Mouse (Mus musculus) embryonic facial prominence, embryonic 12.5 days (tissue): ENCODE results near the gene Nav2. TPM values are rescaled to one million over a fixed set of nuclear protein-coding genes. Genes with fewer than 3 reads are reported as not detected.

Experiments
- ATAC-seq: fragments of 200-750 bp; cut with Nextera tagmentation; 2 replicates; pipeline ENCODE4 v1.8.0; 2017; ENCODE audit not compliant: insufficient number of reproducible peaks, insufficient read depth, low FRiP score, low TSS enrichment
- H3K27ac ChIP-seq: fragments of 300-500 bp; sonication (generic); 2 replicates; pipeline ENCODE4 v1.5.1; 2016; ENCODE audit warnings: mild to moderate bottlenecking
- H3K27me3 ChIP-seq: fragments of 300-500 bp; sonication (generic); 2 replicates; pipeline ENCODE4 v1.6.1; 2016; ENCODE audit warnings: mild to moderate bottlenecking, moderate library complexity
- H3K36me3 ChIP-seq: fragments of 300-500 bp; sonication (generic); 2 replicates; pipeline ENCODE4 v1.6.1; 2016; ENCODE audit warnings: mild to moderate bottlenecking
- H3K4me1 ChIP-seq: fragments of 300-500 bp; sonication (generic); 2 replicates; pipeline ENCODE4 v1.6.1; 2016
- H3K4me2 ChIP-seq: fragments of 300-500 bp; sonication (generic); replicated peaks from 2 replicates; pipeline ENCODE4 v1.6.1; 2016; ENCODE audit warnings: mild to moderate bottlenecking, moderate library complexity
- H3K4me3 ChIP-seq: fragments of 300-500 bp; sonication (generic); 2 replicates; pipeline ENCODE4 v1.5.1; 2016; ENCODE audit warnings: mild to moderate bottlenecking
- H3K9ac ChIP-seq: fragments of 300-500 bp; sonication (generic); 2 replicates; pipeline ENCODE4 v1.6.1; 2016; ENCODE audit warnings: mild to moderate bottlenecking, moderate library complexity
- H3K9me3 ChIP-seq: fragments of 300-500 bp; sonication (generic); 2 replicates; pipeline ENCODE4 v1.6.1; 2016; ENCODE audit warnings: mild to moderate bottlenecking, moderate library complexity
- WGBS: fragments of 180-500 bp; shearing (Covaris S2); methylation state at CpG from one replicate; pipeline ENCODE4 v1.1.7; 2016; 5-methylcytosine and 5-hydroxymethylcytosine counted together
- polyA plus RNA-seq: library from polyadenylated mRNA; unstranded; fragments of >200 nt; fragmentation: Nextera tagmentation; extraction: Ambion mirVana; gene quantifications from 2 replicates; pipeline ENCODE4 v1.2.1, GENCODE M21; 2016

Nav2 gene
- polyA plus RNA-seq, 1 experiment from 2014 or later: 14.2 TPM

GRCm38 (mm10) chr7:49152297-49152696, 243.8 kb downstream of the Nav2 start:
- no peak for ATAC-seq
- WGBS: 74% methylated on average over 5 of the region's 5 CpGs
- no peak overlapping the region for H3K4me3 ChIP-seq

GRCm38 (mm10) chr7:49152713-49153112, 244.2 kb downstream of the Nav2 start:
- H3K27me3 ChIP-seq: no peaks in the 10 kb centered on the region
- H3K36me3 ChIP-seq: no peaks in the 10 kb centered on the region
- 72% methylated on average over 9 of the region's 9 CpGs for WGBS
- no peak overlapping the region for H3K27ac ChIP-seq
- H3K4me3 ChIP-seq: no peak overlapping the region
- H3K4me2 ChIP-seq: no peak overlapping the region
- H3K4me1 ChIP-seq: no peaks in the 10 kb centered on the region
- ATAC-seq: no peak
- H3K9ac ChIP-seq: no peak overlapping the region
- H3K9me3 ChIP-seq: peaks cover 4% of the 10 kb centered on the region; the same call in 1 of the 2 replicates

More at GRCm38 (mm10) chr7:49152297-49152696, 243.8 kb downstream of the Nav2 start:
- no peaks in the 10 kb centered on the region for H3K4me1 ChIP-seq
- H3K4me2 ChIP-seq: no peak overlapping the region
- H3K9me3 ChIP-seq: peaks cover 4% of the 10 kb centered on the region; the same call in 1 of the 2 replicates
- no peak overlapping the region for H3K27ac ChIP-seq
- H3K36me3 ChIP-seq: no peaks in the 10 kb centered on the region
- no peaks in the 10 kb centered on the region for H3K27me3 ChIP-seq
- no peak overlapping the region for H3K9ac ChIP-seq

GRCm38 (mm10) chr7:49158641-49159381, 250.3 kb downstream of the Nav2 start:
- WGBS: 74% methylated on average over 12 of the region's 12 CpGs
- Histone ChIP-seq H3K27ac (no peak overlapping the region), H3K36me3 (no peaks in the 10 kb centered on the region), H3K9me3 (peaks cover 4% of the 10 kb centered on the region; the same call in 1 of the 2 replicates), H3K4me1 (0 out of 2 replicates have a peak, but pooled peaks cover 3% of the 10 kb centered on the region), H3K4me2 (no peak overlapping the region), H3K9ac (no peak overlapping the region), H3K4me3 (no peak overlapping the region), H3K27me3 (no peaks in the 10 kb centered on the region)
- no peak for ATAC-seq

- peaks cover 4% of the 10 kb centered on the region; the same call in 1 of the 2 replicates for H3K9me3 ChIP-seq
- no peak overlapping the region for H3K27ac ChIP-seq
- 77% methylated on average over 18 of the region's 18 CpGs for WGBS
- H3K27me3 ChIP-seq: no peaks in the 10 kb centered on the region
- H3K36me3 ChIP-seq: no peaks in the 10 kb centered on the region
- no peak overlapping the region for H3K4me3 ChIP-seq
- no peak for ATAC-seq
- no peak overlapping the region for H3K4me2 ChIP-seq
- no peak overlapping the region for H3K9ac ChIP-seq
- H3K4me1 ChIP-seq: 0 out of 2 replicates have a peak, but pooled peaks cover 3% of the 10 kb centered on the region
These were observed 251.4 kb downstream of the Nav2 start for GRCm38 (mm10) chr7:49159646-49160555.

- H3K4me2 ChIP-seq: no peak overlapping the region
- no peaks in the 10 kb centered on the region for H3K27me3 ChIP-seq
- no peak overlapping the region for H3K27ac ChIP-seq
- H3K36me3 ChIP-seq: no peaks in the 10 kb centered on the region
- no peak for ATAC-seq
- no peaks in the 10 kb centered on the region for H3K9me3 ChIP-seq
- WGBS: 56% methylated on average over 9 of the region's 9 CpGs
- no peak overlapping the region for H3K9ac ChIP-seq
- 0 out of 2 replicates have a peak, but pooled peaks cover 3% of the 10 kb centered on the region for H3K4me1 ChIP-seq
- no peak overlapping the region for H3K4me3 ChIP-seq
These were observed 253.6 kb downstream of the Nav2 start for GRCm38 (mm10) chr7:49162079-49162478.

- no peak for ATAC-seq
- no peak overlapping the region for H3K9ac ChIP-seq
- no peak overlapping the region for H3K4me3 ChIP-seq
- no peak overlapping the region for H3K27ac ChIP-seq
- 0 out of 2 replicates have a peak, but pooled peaks cover 3% of the 10 kb centered on the region for H3K4me1 ChIP-seq
- no peak overlapping the region for H3K4me2 ChIP-seq
- H3K36me3 ChIP-seq: no peaks in the 10 kb centered on the region
- 51% methylated on average over 11 of the region's 11 CpGs for WGBS
- H3K9me3 ChIP-seq: no peaks in the 10 kb centered on the region
- H3K27me3 ChIP-seq: no peaks in the 10 kb centered on the region
These were observed 255.3 kb downstream of the Nav2 start for GRCm38 (mm10) chr7:49163789-49164188.

GRCm38 (mm10) chr7:49164868-49165267, 256.4 kb downstream of the Nav2 start:
- H3K9me3 ChIP-seq: no peaks in the 10 kb centered on the region
- no peaks in the 10 kb centered on the region for H3K27me3 ChIP-seq
- H3K36me3 ChIP-seq: no peaks in the 10 kb centered on the region
- H3K9ac ChIP-seq: no peak overlapping the region
- WGBS: 86% methylated on average over 8 of the region's 8 CpGs
- no peak overlapping the region for H3K4me2 ChIP-seq
- ATAC-seq: no peak
- H3K27ac ChIP-seq: no peak overlapping the region
- no peak overlapping the region for H3K4me3 ChIP-seq
- 0 out of 2 replicates have a peak, but pooled peaks cover 3% of the 10 kb centered on the region for H3K4me1 ChIP-seq

GRCm38 (mm10) chr7:49172926-49173325, 264.4 kb downstream of the Nav2 start:
- Histone ChIP-seq H3K4me1 (no peaks in the 10 kb centered on the region), H3K4me2 (no peak overlapping the region), H3K9ac (no peak overlapping the region), H3K36me3 (no peaks in the 10 kb centered on the region), H3K27me3 (no peaks in the 10 kb centered on the region), H3K9me3 (no peaks in the 10 kb centered on the region), H3K4me3 (no peak overlapping the region), H3K27ac (no peak overlapping the region)
- 84% methylated on average over 3 of the region's 3 CpGs for WGBS
- no peak for ATAC-seq

GRCm38 (mm10) chr7:49175784-49176409, 267.4 kb downstream of the Nav2 start:
- Histone ChIP-seq H3K4me3 (no peak overlapping the region), H3K27ac (no peak overlapping the region), H3K9ac (no peak overlapping the region), H3K27me3 (no peaks in the 10 kb centered on the region), H3K4me2 (no peak overlapping the region), H3K4me1 (no peaks in the 10 kb centered on the region), H3K36me3 (no peaks in the 10 kb centered on the region), H3K9me3 (no peaks in the 10 kb centered on the region)
- WGBS: 77% methylated on average over 9 of the region's 9 CpGs
- no peak for ATAC-seq

- no peak overlapping the region for H3K9ac ChIP-seq
- no peak overlapping the region for H3K27ac ChIP-seq
- H3K9me3 ChIP-seq: no peaks in the 10 kb centered on the region
- 89% methylated on average over 21 of the region's 21 CpGs for WGBS
- no peaks in the 10 kb centered on the region for H3K27me3 ChIP-seq
- no peak; the same call in 1 of the 2 replicates for ATAC-seq
- no peak overlapping the region for H3K4me3 ChIP-seq
- H3K36me3 ChIP-seq: no peaks in the 10 kb centered on the region
- no peak overlapping the region for H3K4me2 ChIP-seq
- no peaks in the 10 kb centered on the region for H3K4me1 ChIP-seq
These were observed 268.2 kb downstream of the Nav2 start for GRCm38 (mm10) chr7:49176590-49177201.

GRCm38 (mm10) chr7:49178217-49178616, 269.7 kb downstream of the Nav2 start:
- Histone ChIP-seq H3K4me1 (no peaks in the 10 kb centered on the region), H3K4me3 (no peak overlapping the region), H3K36me3 (no peaks in the 10 kb centered on the region), H3K9me3 (no peaks in the 10 kb centered on the region), H3K27me3 (no peaks in the 10 kb centered on the region), H3K4me2 (no peak overlapping the region), H3K9ac (no peak overlapping the region), H3K27ac (no peak overlapping the region)
- ATAC-seq: no peak
- 65% methylated on average over 4 of the region's 4 CpGs for WGBS
